Mouse (Mus musculus): Measurements from ENCODE around the gene Mnd1.
A peak's percentile ranks its signal among the peaks of the same experiment; 100 is the strongest.

Mnd1 gene

DNA sequence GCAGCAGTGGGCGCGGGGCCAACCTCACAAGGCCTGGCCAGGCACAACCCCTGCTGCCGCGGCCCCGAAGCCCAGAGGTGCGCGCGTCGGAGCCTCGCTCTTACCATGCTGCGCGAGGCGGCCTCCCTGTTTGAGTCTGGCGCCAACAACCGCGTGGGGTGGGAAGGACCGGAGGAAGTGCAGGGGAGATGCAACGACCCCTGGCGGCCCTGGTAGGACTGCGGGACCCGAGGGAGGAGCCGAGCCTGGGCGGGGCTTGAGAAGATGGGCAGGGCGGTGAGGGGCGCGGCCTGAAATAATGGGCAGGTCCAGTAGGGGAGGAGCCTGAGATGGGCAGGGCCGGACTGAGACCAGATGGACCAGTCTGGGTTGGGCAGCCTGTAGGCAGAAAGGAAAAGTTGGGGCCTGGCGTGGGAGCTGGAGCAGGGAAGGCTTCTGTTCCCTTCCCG, at the start of gene Mnd1:
Gene Mnd1 (minus strand): TSS at position 229 of the 449 bp plus-strand sequence.
- peak; percentile 99 for DNase-seq (ENCODE audit: low spot score)

DNA sequence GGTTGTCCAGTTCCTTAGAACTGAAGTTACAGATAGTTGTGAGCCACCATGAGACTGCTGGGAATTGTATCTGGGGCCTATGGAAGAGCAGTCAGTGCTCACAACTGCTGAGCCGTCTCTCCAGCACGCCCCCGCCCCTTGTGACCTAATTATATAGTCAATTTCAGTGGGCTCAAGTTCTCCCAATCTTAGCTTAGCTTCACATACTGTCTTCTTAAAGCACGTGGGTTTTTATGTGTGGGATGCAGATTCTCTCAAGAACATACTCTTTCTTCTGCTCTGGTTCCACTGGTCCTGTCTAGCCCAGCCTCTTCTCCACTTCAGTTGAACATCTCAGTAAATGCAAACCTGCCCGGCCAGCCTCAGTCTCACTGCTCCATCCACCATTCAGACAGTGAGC, 49.1 kb upstream of the Mnd1 start:
- no peak for DNase-seq (ENCODE audit: low spot score)

DNA sequence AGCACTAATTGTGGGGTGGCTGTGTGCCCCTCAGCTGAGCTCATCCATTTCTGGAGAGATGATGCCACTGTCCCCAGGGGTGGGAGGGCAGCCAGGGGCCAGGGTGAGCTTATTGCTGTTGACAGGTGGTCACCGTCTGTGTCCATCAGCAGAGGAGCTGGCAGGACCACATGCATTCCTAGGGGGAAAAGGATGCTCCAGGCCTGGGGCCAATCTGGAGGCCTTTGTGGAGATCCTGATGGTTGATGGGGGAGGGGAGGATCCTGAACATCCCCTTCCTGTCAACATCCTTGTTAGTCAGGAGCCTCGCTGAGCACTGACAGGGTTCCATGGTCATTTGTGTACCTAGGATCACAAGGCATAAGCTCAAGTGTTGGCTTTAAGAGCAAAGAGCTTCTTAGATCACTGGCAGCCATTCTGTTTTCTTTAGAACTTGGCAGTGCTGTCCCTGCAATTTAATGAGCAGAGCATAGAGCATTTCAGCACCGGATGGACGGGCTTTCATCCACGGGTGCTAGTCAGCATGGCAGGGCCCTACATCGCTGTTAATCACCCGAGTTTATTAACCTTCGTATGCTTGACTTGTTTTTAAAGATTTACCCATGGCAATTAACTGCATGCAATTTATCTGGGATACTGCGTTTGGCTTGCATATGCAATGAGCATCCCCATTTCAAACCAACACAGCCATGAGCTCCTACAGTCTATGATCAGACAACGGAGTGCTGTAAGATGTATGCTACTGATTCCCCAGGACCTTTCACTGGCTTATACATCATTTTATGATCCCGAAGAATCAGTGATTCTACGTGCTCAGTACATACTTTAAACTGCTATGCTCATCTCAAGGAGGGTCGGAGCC, 45.2 kb upstream of the Mnd1 start:
- DNase-seq (ENCODE audit: low spot score) = no peak

DNA sequence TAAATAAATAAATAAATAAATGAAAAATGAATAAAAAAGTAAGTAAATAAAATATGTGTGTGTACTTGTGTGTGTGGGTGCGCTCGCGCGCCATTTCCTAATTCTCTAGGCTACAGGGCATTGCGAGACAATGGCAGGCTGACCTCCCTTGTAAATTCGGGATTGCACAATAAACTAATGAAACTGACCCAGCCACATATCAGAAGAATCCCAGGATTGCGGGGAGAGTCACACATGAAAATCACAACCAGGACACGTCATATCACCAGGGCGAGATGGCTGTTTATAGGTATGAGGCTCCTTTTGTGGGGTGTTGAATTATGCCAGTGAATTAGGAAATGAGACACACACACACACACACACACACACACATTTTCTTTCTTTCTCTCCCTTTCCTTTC, 43.9 kb upstream of the Mnd1 start:
- no peak for DNase-seq (ENCODE audit: low spot score)

GRCm38 (mm10) chr3:84198229-84198628, 42.6 kb upstream of the Mnd1 start:
- DNase-seq (ENCODE audit: low spot score) = no peak

GRCm38 (mm10) chr3:84193881-84194280, 38.3 kb upstream of the Mnd1 start:
- no peak for DNase-seq (ENCODE audit: low spot score)

DNA sequence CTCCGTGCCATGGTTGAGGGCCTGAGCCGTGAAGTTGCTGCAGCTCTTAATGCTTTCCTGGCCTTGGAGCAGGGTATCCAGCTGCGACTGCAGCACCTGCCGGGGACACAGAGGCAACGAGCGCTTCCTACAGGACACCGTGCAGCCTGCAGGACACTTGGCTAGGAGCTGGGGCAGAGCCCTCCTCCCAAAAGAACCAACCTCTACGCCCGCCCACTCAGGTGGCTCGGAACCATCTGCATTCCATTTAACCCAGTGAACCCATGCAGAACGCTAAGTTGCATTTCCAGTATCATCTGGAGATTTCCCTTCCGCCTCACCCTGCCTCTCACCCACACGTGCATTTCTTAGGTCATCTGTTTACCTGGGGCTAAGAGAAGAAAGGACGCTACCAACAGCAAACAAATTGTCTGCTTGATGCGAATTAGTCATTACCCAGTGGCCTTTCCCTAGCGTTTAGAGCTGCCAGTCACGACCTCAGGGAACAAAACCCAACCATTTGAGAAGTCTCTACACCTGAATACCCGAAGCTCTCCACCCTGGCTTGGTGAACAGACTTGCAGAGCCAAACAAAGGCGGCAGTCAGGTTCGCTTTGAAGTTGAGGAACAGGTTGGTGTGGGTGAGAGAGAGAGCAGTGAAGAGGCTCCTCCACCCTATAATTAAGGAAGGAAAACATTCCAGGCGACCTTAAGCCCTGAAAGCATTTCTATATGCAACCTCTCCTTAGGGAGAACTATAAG, 35.7 kb upstream of the Mnd1 start:
- DNase-seq (ENCODE audit: low spot score) = peak; percentile 23

DNA sequence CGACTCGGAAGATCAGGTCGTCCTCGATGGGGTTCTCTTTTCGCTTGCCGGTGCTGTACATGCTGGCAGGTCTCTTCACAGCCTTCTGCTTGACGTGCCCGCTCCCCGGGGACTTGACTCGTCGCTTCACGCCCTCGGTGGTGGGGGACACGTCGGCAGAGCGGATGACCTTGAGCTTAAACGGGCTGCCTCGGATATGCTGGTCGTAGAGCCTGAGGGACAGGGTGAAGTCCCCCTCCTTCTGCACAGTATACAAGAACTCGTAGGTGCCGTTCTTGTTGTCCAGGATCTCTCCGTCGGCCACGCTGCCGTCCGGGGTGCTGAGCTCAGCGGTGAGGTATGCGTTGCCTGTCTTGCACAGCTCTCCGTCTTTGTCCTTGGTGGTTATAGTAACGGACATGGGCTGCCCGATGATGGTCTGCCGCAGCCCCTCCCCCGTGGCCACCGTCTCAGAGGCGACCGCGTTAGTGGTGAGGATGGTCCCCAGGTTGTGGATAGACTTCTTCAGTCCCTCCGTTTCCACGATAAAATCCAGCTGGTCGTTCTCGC, 35.0 kb upstream of the Mnd1 start:
- peak; percentile 19 for DNase-seq (ENCODE audit: low spot score)

- DNase-seq (ENCODE audit: low spot score) = no peak
Observed at GRCm38 (mm10) chr3:84189629-84190173, 34.1 kb upstream of the Mnd1 start.

- DNase-seq (ENCODE audit: low spot score) = no peak
Observed at GRCm38 (mm10) chr3:84181717-84182116, 26.1 kb upstream of the Mnd1 start.

DNA sequence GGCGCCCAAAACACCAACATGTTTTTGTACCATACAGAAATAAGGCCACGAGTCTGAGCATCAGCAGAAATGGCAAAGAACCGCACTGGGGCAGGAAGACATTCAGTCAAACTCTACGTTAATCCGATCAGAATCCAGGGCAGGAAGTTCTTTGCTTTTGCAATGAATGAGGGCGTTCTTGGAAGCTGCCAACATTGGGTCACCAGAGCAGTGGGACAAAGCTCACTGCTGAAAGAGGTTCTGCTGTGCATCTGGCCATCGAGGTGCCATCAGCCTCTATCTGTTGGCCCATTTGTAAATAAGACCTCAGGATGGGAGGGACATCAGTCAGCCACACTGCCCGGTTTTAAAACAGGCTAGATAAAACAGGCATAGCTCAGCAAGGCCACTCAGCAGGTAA, 25.5 kb upstream of the Mnd1 start:
- DNase-seq (ENCODE audit: low spot score) = no peak

DNA sequence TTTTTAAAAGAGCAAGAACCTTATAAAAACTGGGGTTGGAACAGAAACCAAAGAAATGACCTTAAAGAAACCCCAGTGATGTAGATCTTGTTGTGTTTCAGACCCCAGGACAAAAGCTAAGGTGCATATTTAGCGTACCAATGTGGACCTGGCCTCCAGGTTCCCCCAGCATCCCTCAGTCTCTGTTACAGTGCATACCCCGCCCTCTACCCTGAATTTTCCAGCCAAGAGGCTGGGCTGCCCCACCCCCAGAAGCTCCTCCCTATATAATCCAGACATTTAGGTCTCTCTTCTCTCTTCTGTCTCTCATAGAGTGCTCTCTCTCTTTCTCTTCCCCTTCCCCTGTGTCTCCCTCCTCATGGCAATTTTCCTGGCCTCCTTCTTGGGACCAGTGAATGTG, 24.7 kb upstream of the Mnd1 start:
- no peak for DNase-seq (ENCODE audit: low spot score)

DNA sequence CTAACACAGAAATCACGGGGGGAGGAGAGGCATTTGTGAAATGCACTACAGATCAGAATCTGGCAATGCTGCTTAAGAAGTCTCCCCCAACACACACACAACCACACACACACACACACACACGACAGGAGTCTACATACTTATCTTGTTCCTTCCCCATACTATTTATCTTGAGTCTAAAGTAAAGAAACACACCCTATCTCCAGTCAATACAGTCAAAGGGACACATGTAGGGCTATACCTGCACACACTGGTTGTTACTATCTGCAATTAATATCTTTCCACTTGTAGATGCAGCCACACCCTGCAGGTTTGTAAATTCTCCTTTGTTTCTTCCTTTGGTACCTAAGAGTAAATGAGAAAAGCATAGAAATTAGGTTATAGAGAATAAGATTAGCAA, 22.2 kb upstream of the Mnd1 start:
- no peak for DNase-seq (ENCODE audit: low spot score)

- peak; percentile 72 for DNase-seq (ENCODE audit: low spot score)
Observed at GRCm38 (mm10) chr3:84175337-84176315, 20.0 kb upstream of the Mnd1 start.

- DNase-seq (ENCODE audit: low spot score) = no peak
Observed at GRCm38 (mm10) chr3:84173581-84174154, 18.1 kb upstream of the Mnd1 start, which contains the start of gene Gm6525. Gene Gm6525, plus strand, starts transcription at chr3:84174104.

- DNase-seq (ENCODE audit: low spot score) = no peak
Observed at GRCm38 (mm10) chr3:84172406-84172805, 16.8 kb upstream of the Mnd1 start.

- no peak for DNase-seq (ENCODE audit: low spot score)
Observed at GRCm38 (mm10) chr3:84169393-84170005, 13.9 kb upstream of the Mnd1 start.

GRCm38 (mm10) chr3:84168943-84169342, 13.4 kb upstream of the Mnd1 start:
- DNase-seq (ENCODE audit: low spot score) = no peak

- DNase-seq (ENCODE audit: low spot score) = no peak
Observed at GRCm38 (mm10) chr3:84166073-84166472, 10.5 kb upstream of the Mnd1 start.

- no peak for DNase-seq (ENCODE audit: low spot score)
Observed at GRCm38 (mm10) chr3:84165391-84165790, 9.8 kb upstream of the Mnd1 start.
